Mouse (Mus musculus): ENCODE measurements around the gene Gm10645. TPM values are rescaled to one million over a fixed set of nuclear protein-coding genes. Genes with fewer than 3 reads are reported as not detected.

Gene Gm10645
- polyA plus RNA-seq (2015; fragmentation: Nextera tagmentation; extraction: Ambion mirVana), result 0.77 and 1.5 TPM in 2 replicates

- Histone ChIP-seq H3K9ac (ENCODE audit: low read depth, low read length) (peak within 1 kb of the TSS; percentile 79), H3K36me3 (ENCODE audit: control insufficient read depth, insufficient read depth) (no peaks in the 10 kb centered on the region), H3K9me3 (ENCODE audit: control insufficient read depth) (no peaks in the 10 kb centered on the region), H3K27me3 (replicated peaks; ENCODE audit: control insufficient read depth, insufficient read depth, low read length) (no peaks in the 10 kb centered on the region), H3K4me3 (ENCODE audit: low read depth, low read length) (peak within 1 kb of the TSS; percentile 73), H3K4me1 (replicated peaks; ENCODE audit: control insufficient read depth, insufficient read depth, low read length) (no peaks in the 10 kb centered on the region), H3K27ac (ENCODE audit: low read depth, low read length) (peak within 1 kb of the TSS; percentile 89), H3K4me2 (replicated peaks; ENCODE audit: low read depth) (peak within 1 kb of the TSS; percentile 96)
- no peak for TF ChIP-seq CTCF (IDR thresholded peaks at IDR 0.05; ENCODE audit: low read depth)
- WGBS, result 3% methylated on average over 54 of the region's 54 CpGs
- peak; percentile 42 for ATAC-seq
Measured at GRCm38 (mm10) chr8:83165931-83166867, at the start of gene Gm10645. Gene Gm10645 (minus strand): TSS chr8:83166170.

GRCm38 (mm10) chr8:83215065-83215464 lies 49.1 kb upstream of the Gm10645 start:
- Histone ChIP-seq H3K4me1 (replicated peaks; ENCODE audit: control insufficient read depth, insufficient read depth, low read length) (peaks cover 6% of the 10 kb centered on the region; the same call in 1 of the 2 replicates), H3K9me3 (ENCODE audit: control insufficient read depth) (no peaks in the 10 kb centered on the region), H3K4me2 (replicated peaks; ENCODE audit: low read depth) (0 out of 2 replicates have a peak overlapping the region, but pooled peaks have one; percentile 17), H3K4me3 (ENCODE audit: low read depth, low read length) (no peak overlapping the region), H3K9ac (ENCODE audit: low read depth, low read length) (no peak overlapping the region), H3K27me3 (replicated peaks; ENCODE audit: control insufficient read depth, insufficient read depth, low read length) (no peaks in the 10 kb centered on the region), H3K36me3 (ENCODE audit: control insufficient read depth, insufficient read depth) (no peaks in the 10 kb centered on the region; the same call in 1 of the 2 replicates), H3K27ac (ENCODE audit: low read depth, low read length) (peak overlapping the region; percentile 50)
- WGBS, result 22% methylated on average over 5 of the region's 5 CpGs
- ATAC-seq, result peak; percentile 60
- TF ChIP-seq CTCF (IDR thresholded peaks at IDR 0.05; ENCODE audit: low read depth), result no peak

- ATAC-seq, result no peak
- no peaks in the 10 kb centered on the region for H3K27me3 ChIP-seq (replicated peaks; ENCODE audit: control insufficient read depth, insufficient read depth, low read length)
- TF ChIP-seq CTCF (IDR thresholded peaks at IDR 0.05; ENCODE audit: low read depth), result no peak
- H3K9me3 ChIP-seq (ENCODE audit: control insufficient read depth), result no peaks in the 10 kb centered on the region
- no peak overlapping the region for H3K27ac ChIP-seq (ENCODE audit: low read depth, low read length)
- no peak overlapping the region for H3K4me3 ChIP-seq (ENCODE audit: low read depth, low read length)
- no peaks in the 10 kb centered on the region; the same call in 1 of the 2 replicates for H3K36me3 ChIP-seq (ENCODE audit: control insufficient read depth, insufficient read depth)
- H3K9ac ChIP-seq (ENCODE audit: low read depth, low read length), result no peak overlapping the region
- H3K4me2 ChIP-seq (replicated peaks; ENCODE audit: low read depth), result no peak overlapping the region
- 73% methylated on average over 7 of the region's 7 CpGs for WGBS
- H3K4me1 ChIP-seq (replicated peaks; ENCODE audit: control insufficient read depth, insufficient read depth, low read length), result no peaks in the 10 kb centered on the region
Measured at GRCm38 (mm10) chr8:83210676-83211075, 44.7 kb upstream of the Gm10645 start.

- Histone ChIP-seq H3K4me2 (replicated peaks; ENCODE audit: low read depth) (no peak overlapping the region), H3K9me3 (ENCODE audit: control insufficient read depth) (no peaks in the 10 kb centered on the region), H3K4me1 (replicated peaks; ENCODE audit: control insufficient read depth, insufficient read depth, low read length) (no peaks in the 10 kb centered on the region), H3K27ac (ENCODE audit: low read depth, low read length) (no peak overlapping the region), H3K27me3 (replicated peaks; ENCODE audit: control insufficient read depth, insufficient read depth, low read length) (no peaks in the 10 kb centered on the region), H3K4me3 (ENCODE audit: low read depth, low read length) (no peak overlapping the region), H3K36me3 (ENCODE audit: control insufficient read depth, insufficient read depth) (no peaks in the 10 kb centered on the region; the same call in 1 of the 2 replicates), H3K9ac (ENCODE audit: low read depth, low read length) (no peak overlapping the region)
- TF ChIP-seq CTCF (IDR thresholded peaks at IDR 0.05; ENCODE audit: low read depth), result no peak
- no peak for ATAC-seq
- 73% methylated on average over 4 of the region's 4 CpGs for WGBS
Measured at GRCm38 (mm10) chr8:83209581-83209980, 43.6 kb upstream of the Gm10645 start.

- 35% methylated on average over 7 of the region's 7 CpGs for WGBS
- no peak for ATAC-seq
- Histone ChIP-seq H3K9ac (ENCODE audit: low read depth, low read length) (no peak overlapping the region), H3K27ac (ENCODE audit: low read depth, low read length) (no peak overlapping the region), H3K4me3 (ENCODE audit: low read depth, low read length) (no peak overlapping the region), H3K27me3 (replicated peaks; ENCODE audit: control insufficient read depth, insufficient read depth, low read length) (no peaks in the 10 kb centered on the region), H3K36me3 (ENCODE audit: control insufficient read depth, insufficient read depth) (no peaks in the 10 kb centered on the region), H3K4me2 (replicated peaks; ENCODE audit: low read depth) (no peak overlapping the region), H3K9me3 (ENCODE audit: control insufficient read depth) (no peaks in the 10 kb centered on the region), H3K4me1 (replicated peaks; ENCODE audit: control insufficient read depth, insufficient read depth, low read length) (no peaks in the 10 kb centered on the region)
- TF ChIP-seq CTCF (IDR thresholded peaks at IDR 0.05; ENCODE audit: low read depth), result peak; percentile 37
Measured at GRCm38 (mm10) chr8:83205907-83206306, 39.9 kb upstream of the Gm10645 start.

- no peaks in the 10 kb centered on the region for H3K27me3 ChIP-seq (replicated peaks; ENCODE audit: control insufficient read depth, insufficient read depth, low read length)
- H3K4me3 ChIP-seq (ENCODE audit: low read depth, low read length), result no peak overlapping the region
- TF ChIP-seq CTCF (IDR thresholded peaks at IDR 0.05; ENCODE audit: low read depth), result no peak
- H3K27ac ChIP-seq (ENCODE audit: low read depth, low read length), result no peak overlapping the region
- ATAC-seq, result no peak
- H3K4me1 ChIP-seq (replicated peaks; ENCODE audit: control insufficient read depth, insufficient read depth, low read length), result 0 out of 2 replicates have a peak, but pooled peaks cover 9% of the 10 kb centered on the region
- H3K36me3 ChIP-seq (ENCODE audit: control insufficient read depth, insufficient read depth), result no peaks in the 10 kb centered on the region
- no peak overlapping the region for H3K4me2 ChIP-seq (replicated peaks; ENCODE audit: low read depth)
- 96% methylated on average over 11 of the region's 11 CpGs for WGBS
- no peak overlapping the region for H3K9ac ChIP-seq (ENCODE audit: low read depth, low read length)
- no peaks in the 10 kb centered on the region for H3K9me3 ChIP-seq (ENCODE audit: control insufficient read depth)
Measured at GRCm38 (mm10) chr8:83202946-83203345, 37.0 kb upstream of the Gm10645 start.
